Mouse (Mus musculus) CH12.LX (cell line): ENCODE data around the gene Fam214a. TPM values are rescaled to one million over a fixed set of nuclear protein-coding genes. Genes with fewer than 3 reads are reported as not detected.
A peak's percentile ranks its signal among the peaks of the same experiment; 100 is the strongest.

Experiments
- DNase-seq: peaks from one replicate; pipeline ENCODE4 v3.0.0-alpha.2; 2013; ENCODE audit errors: extremely low read depth
- H3K27ac ChIP-seq: 2 replicates; pipeline ENCODE4 v1.5.1; 2012; ENCODE audit warnings: low read depth, mild to moderate bottlenecking, control low read depth, moderate library complexity; ENCODE audit not compliant: insufficient read depth
- H3K27me3 ChIP-seq: replicated peaks from 2 replicates; pipeline ENCODE3; 2012; ENCODE audit warnings: inconsistent platforms
- H3K36me3 ChIP-seq, 2 experiments: replicated peaks in 1 of 2; 2 replicates each; pipeline versions ENCODE3 to v1.6.1; 2012; ENCODE audit warnings: inconsistent platforms in 1 of 2, low read length in 1 of 2, mild to moderate bottlenecking in 1 of 2, mixed read lengths in 1 of 2, moderate library complexity in 1 of 2; ENCODE audit not compliant: control insufficient read depth in 1 of 2, insufficient read depth in 1 of 2
- H3K4me1 ChIP-seq, 2 experiments: 2 replicates each; pipeline ENCODE4 v1.6.1; 2012; ENCODE audit warnings: inconsistent platforms in 1 of 2, moderate library complexity in 1 of 2; ENCODE audit not compliant: insufficient read depth in 2 of 2, control insufficient read depth in 1 of 2
- H3K4me2 ChIP-seq: 2 replicates; pipeline ENCODE4 v1.6.1; 2012; ENCODE audit warnings: low read depth, mild to moderate bottlenecking, control low read depth; ENCODE audit not compliant: poor library complexity, insufficient read depth, severe bottlenecking
- H3K4me3 ChIP-seq, 3 experiments: fragments of 150-350 bp in 1 of 3; sonication (generic) in 1 of 3; replicated peaks in 1 of 3; 2 replicates each; pipeline versions ENCODE3 to v1.5.1; 2011 to 2012; ENCODE audit warnings: low read depth in 2 of 3, low read length in 2 of 3, mild to moderate bottlenecking in 2 of 3, moderate library complexity in 2 of 3, control low read depth in 1 of 3, improper control_type of control experiment in 1 of 3, inconsistent platforms in 1 of 3, mixed read lengths in 1 of 3; ENCODE audit not compliant: poor library complexity in 1 of 3
- H3K79me2 ChIP-seq: replicated peaks from 2 replicates; pipeline ENCODE4 v1.6.1; 2012; ENCODE audit warnings: mild to moderate bottlenecking, moderate library complexity; ENCODE audit not compliant: control insufficient read depth, poor library complexity, insufficient read depth, severe bottlenecking; ENCODE audit errors: extremely low read depth
- H3K9ac ChIP-seq: 2 replicates; pipeline ENCODE4 v1.6.1; 2012; ENCODE audit warnings: low read depth, mild to moderate bottlenecking, control low read depth, moderate library complexity; ENCODE audit not compliant: insufficient read depth
- H3K9me3 ChIP-seq: replicated peaks from 2 replicates; pipeline ENCODE3; 2012; ENCODE audit warnings: low read length, inconsistent platforms, mixed read lengths
- CHD1 ChIP-seq: IDR thresholded peaks from 2 replicates; pipeline ENCODE4 v1.6.1; 2012; ENCODE audit warnings: low read depth, low read length, improper control_type of control experiment, inconsistent platforms
- CHD2 ChIP-seq: IDR thresholded peaks from 2 replicates; pipeline ENCODE4 v1.6.1; 2011; ENCODE audit warnings: low read length, improper control_type of control experiment
- CTCF ChIP-seq, 2 experiments: IDR thresholded peaks in 1 of 2; conservative IDR thresholded peaks in 1 of 2; 2 replicates each; pipeline ENCODE4 v1.5.1; 2011 to 2012; ENCODE audit warnings: low read depth in 2 of 2, low read length in 2 of 2, improper control_type of control experiment in 1 of 2, inconsistent platforms in 1 of 2, mild to moderate bottlenecking in 1 of 2, moderate library complexity in 1 of 2
- E2F4 ChIP-seq: IDR thresholded peaks from 2 replicates; pipeline ENCODE4 v1.6.1; 2011; ENCODE audit warnings: low read depth, low read length, improper control_type of control experiment; ENCODE audit not compliant: insufficient replicate concordance
- ELF1 ChIP-seq: IDR thresholded peaks from 2 replicates; pipeline ENCODE4 v1.6.1; 2014; ENCODE audit warnings: low read depth, mild to moderate bottlenecking, inconsistent platforms, low read length, improper control_type of control experiment
- EP300 ChIP-seq: IDR thresholded peaks from 2 replicates; pipeline ENCODE4 v1.6.1; 2011; ENCODE audit warnings: low read length, improper control_type of control experiment
- ETS1 ChIP-seq: conservative IDR thresholded peaks from 2 replicates; pipeline ENCODE4 v1.6.1; 2012; ENCODE audit warnings: low read depth, mild to moderate bottlenecking, inconsistent platforms, low read length, improper control_type of control experiment, moderate library complexity
- HCFC1 ChIP-seq: IDR thresholded peaks from 2 replicates; pipeline ENCODE4 v1.6.1; 2012; ENCODE audit warnings: low read depth, mild to moderate bottlenecking, inconsistent platforms, low read length, improper control_type of control experiment
- IRF4 ChIP-seq: IDR thresholded peaks from 2 replicates; pipeline ENCODE4 v1.6.1; 2014; ENCODE audit warnings: low read depth, mild to moderate bottlenecking, inconsistent platforms, low read length, improper control_type of control experiment
- JUN ChIP-seq: IDR thresholded peaks from 2 replicates; pipeline ENCODE4 v1.6.1; 2011; ENCODE audit warnings: low read depth, mild to moderate bottlenecking, low read length, improper control_type of control experiment, moderate library complexity; ENCODE audit not compliant: insufficient read depth
- JUND ChIP-seq: conservative IDR thresholded peaks from 2 replicates; pipeline ENCODE4 v1.6.1; 2011; ENCODE audit warnings: low read depth, low read length, improper control_type of control experiment
- KAT2A ChIP-seq: IDR thresholded peaks from 2 replicates; pipeline ENCODE4 v1.6.1; 2012; ENCODE audit warnings: low read length, improper control_type of control experiment, inconsistent platforms; ENCODE audit not compliant: insufficient replicate concordance
- MAFK ChIP-seq: IDR thresholded peaks from 2 replicates; pipeline ENCODE4 v1.6.1; 2011; ENCODE audit warnings: low read length, improper control_type of control experiment; ENCODE audit not compliant: insufficient replicate concordance
- MAZ ChIP-seq: IDR thresholded peaks from 2 replicates; pipeline ENCODE4 v1.6.1; 2012; ENCODE audit warnings: low read depth, mild to moderate bottlenecking, inconsistent platforms, low read length, improper control_type of control experiment, moderate library complexity
- MEF2A ChIP-seq: IDR thresholded peaks from 2 replicates; pipeline ENCODE4 v1.6.1; 2014; ENCODE audit warnings: low read depth, mild to moderate bottlenecking, inconsistent platforms, low read length, improper control_type of control experiment, borderline replicate concordance
- MXI1 ChIP-seq: IDR thresholded peaks from 2 replicates; pipeline ENCODE4 v1.6.1; 2011; ENCODE audit warnings: mild to moderate bottlenecking, low read depth, low read length, improper control_type of control experiment
- NRF1 ChIP-seq: IDR thresholded peaks from 2 replicates; pipeline ENCODE4 v1.6.1; 2014; ENCODE audit warnings: low read depth, mild to moderate bottlenecking, inconsistent platforms, low read length, improper control_type of control experiment, moderate library complexity
- PAX5 ChIP-seq: IDR thresholded peaks from 2 replicates; pipeline ENCODE4 v1.6.1; 2012; ENCODE audit warnings: low read length, inconsistent platforms, mixed read lengths
- POLR2A ChIP-seq: IDR thresholded peaks from 2 replicates; pipeline ENCODE4 v1.6.1; 2011; ENCODE audit warnings: low read depth, mild to moderate bottlenecking, improper control_type of control experiment, low read length
- POLR2AphosphoS2 ChIP-seq: IDR thresholded peaks from 2 replicates; pipeline ENCODE4 v1.6.1; 2011; ENCODE audit warnings: low read depth, low read length, improper control_type of control experiment
- RAD21 ChIP-seq: IDR thresholded peaks from 2 replicates; pipeline ENCODE4 v1.6.1; 2011; ENCODE audit warnings: low read depth, mild to moderate bottlenecking, low read length, improper control_type of control experiment, moderate library complexity
- RCOR1 ChIP-seq: conservative IDR thresholded peaks from 2 replicates; pipeline ENCODE4 v1.6.1; 2012; ENCODE audit warnings: low read depth, mild to moderate bottlenecking, inconsistent platforms, low read length, improper control_type of control experiment
- SIN3A ChIP-seq: IDR thresholded peaks from 2 replicates; pipeline ENCODE4 v1.6.1; 2012; ENCODE audit warnings: low read length, improper control_type of control experiment, inconsistent platforms
- SMC3 ChIP-seq: IDR thresholded peaks from 2 replicates; pipeline ENCODE4 v1.6.1; 2011; ENCODE audit warnings: low read depth, low read length, improper control_type of control experiment
- TBP ChIP-seq: conservative IDR thresholded peaks from 2 replicates; pipeline ENCODE4 v1.6.1; 2011; ENCODE audit warnings: low read depth, low read length, improper control_type of control experiment
- TCF12 ChIP-seq: IDR thresholded peaks from 2 replicates; pipeline ENCODE4 v1.6.1; 2014; ENCODE audit warnings: low read depth, mild to moderate bottlenecking, inconsistent platforms, low read length, improper control_type of control experiment
- UBTF ChIP-seq: IDR thresholded peaks from 2 replicates; pipeline ENCODE4 v1.6.1; 2012; ENCODE audit warnings: low read depth, mild to moderate bottlenecking, inconsistent platforms, low read length, improper control_type of control experiment, moderate library complexity
- USF1 ChIP-seq: IDR thresholded peaks from 2 replicates; pipeline ENCODE4 v1.6.1; 2014; ENCODE audit warnings: low read depth, mild to moderate bottlenecking, inconsistent platforms, low read length, improper control_type of control experiment
- USF2 ChIP-seq: conservative IDR thresholded peaks from 2 replicates; pipeline ENCODE4 v1.6.1; 2011; ENCODE audit warnings: low read depth, low read length, improper control_type of control experiment
- ZC3H11A ChIP-seq: IDR thresholded peaks from 2 replicates; pipeline ENCODE4 v1.6.1; 2012; ENCODE audit warnings: low read depth, mild to moderate bottlenecking, inconsistent platforms, low read length, improper control_type of control experiment
- ZKSCAN1 ChIP-seq: IDR thresholded peaks from 2 replicates; pipeline ENCODE4 v1.6.1; 2012; ENCODE audit warnings: low read depth, inconsistent platforms, low read length, improper control_type of control experiment, borderline replicate concordance
- ZMIZ1 ChIP-seq: IDR thresholded peaks from 2 replicates; pipeline ENCODE4 v1.6.1; 2012; ENCODE audit warnings: low read depth, mild to moderate bottlenecking, inconsistent platforms, low read length, improper control_type of control experiment
- ZNF384 ChIP-seq: IDR thresholded peaks from 2 replicates; pipeline ENCODE4 v1.6.1; 2012; ENCODE audit warnings: low read depth, low read length, improper control_type of control experiment, inconsistent platforms
- dilution Hi-C: fragments of 300-500 bp; cut with MboI; formaldehyde crosslinking; loops from 2 replicates; pipeline ENCODE4 v1.14.3; 2020; ENCODE audit warnings: low sequenced_read_pairs; ENCODE audit not compliant: extremely low pct_unique_long_range_greater_than_20kb, extremely low pct_ligation_motif_present
- in situ Hi-C: fragments of 300-500 bp; cut with MboI; formaldehyde crosslinking; loops from 3 replicates; pipeline ENCODE4 v1.14.3; 2019; ENCODE audit warnings: low sequenced_read_pairs, low pct_ligation_motif_present, low pct_unique_long_range_greater_than_20kb, mixed read lengths
- polyA plus RNA-seq: library from polyadenylated mRNA; unstranded; fragments of >175 nt; gene quantifications from 2 replicates; pipeline ENCODE4 v1.2.1, GENCODE M21; 2012; ENCODE audit warnings: low read depth; ENCODE audit not compliant: insufficient read length
- total RNA-seq, 2 experiments: library from RNA; depleted of rRNA; stranded (reverse); fragments of 300-350 nt in 1 of 2; fragments of >200 nt in 1 of 2; gene quantifications; 2 replicates each; pipeline ENCODE4 v1.2.3; 2012 to 2014

The Fam214a gene
- total and polyA plus RNA-seq, 3 experiments: 6.2 to 8.6 (median 7.0) TPM

DNA sequence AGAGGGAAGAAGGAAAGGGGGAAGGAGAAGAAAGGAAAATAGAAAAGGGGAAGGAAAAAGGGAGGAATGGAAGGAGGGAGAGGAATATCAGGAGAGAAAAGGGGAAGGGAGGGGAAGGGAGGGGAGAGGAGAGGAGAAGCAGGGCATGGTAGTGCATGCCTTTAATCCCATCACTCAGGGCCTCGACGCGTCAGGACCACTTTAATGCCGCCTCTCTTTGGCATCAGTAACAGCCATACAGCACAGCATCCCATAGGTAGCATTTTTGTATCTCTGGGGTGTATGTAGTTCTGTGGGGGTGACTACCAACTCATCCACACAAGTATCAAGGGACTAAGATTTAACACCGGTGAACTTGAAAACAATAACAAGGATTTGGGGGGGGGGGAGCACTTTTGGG, 22.0 kb upstream of the Fam214a start:
- in situ Hi-C loops (no loop called here), dilution Hi-C loops (no loop called here)
- TF ChIP-seq JUN (no peak), POLR2A (no peak), TCF12 (no peak), JUND (no peak), MEF2A (no peak), ZKSCAN1 (no peak), RCOR1 (no peak)
- Histone ChIP-seq H3K9me3 (no peaks in the 10 kb centered on the region), H3K4me2 (no peak overlapping the region), H3K9ac (no peak overlapping the region), H3K4me3 (no peak overlapping the region), H3K4me1 (peaks cover 14 to 30% of the 10 kb centered on the region in 2 experiments), H3K27ac (no peak overlapping the region), H3K36me3 (no peaks in the 10 kb centered on the region), H3K27me3 (no peaks in the 10 kb centered on the region), H3K79me2 (no peaks in the 10 kb centered on the region)
- no peak for DNase-seq

DNA sequence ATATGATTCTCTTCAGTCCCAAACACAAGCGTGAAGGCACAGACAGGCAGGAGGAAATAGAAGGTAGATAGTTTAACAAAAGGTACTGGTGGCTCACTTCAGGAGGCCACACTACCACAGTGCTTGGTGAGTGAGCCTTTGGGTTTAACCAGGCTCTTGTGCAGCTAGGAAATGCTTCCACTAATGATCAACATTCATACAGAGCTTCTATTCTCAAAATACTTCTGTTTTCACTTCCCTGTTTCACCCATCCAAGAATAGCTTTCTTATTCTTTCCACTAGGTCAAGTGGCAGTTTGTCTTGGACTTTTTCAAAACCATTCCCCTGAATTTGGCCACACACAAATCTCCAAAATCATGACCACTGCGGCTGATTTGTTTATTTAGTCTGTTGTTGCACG, 17.4 kb upstream of the Fam214a start:
- Histone ChIP-seq H3K4me1 (peaks cover 26 to 54% of the 10 kb centered on the region in 2 experiments), H3K79me2 (no peaks in the 10 kb centered on the region), H3K9me3 (no peaks in the 10 kb centered on the region), H3K9ac (peak overlapping the region; percentile 34), H3K4me2 (peak overlapping the region; percentile 81), H3K4me3 (no peak overlapping the region), H3K27me3 (no peaks in the 10 kb centered on the region), H3K27ac (peak overlapping the region; percentile 87), H3K36me3 (no peaks in the 10 kb centered on the region)
- dilution Hi-C loops (no loop called here), in situ Hi-C loops (no loop called here)
- peak; percentile 60 for DNase-seq
- TF ChIP-seq CTCF (conservative IDR thresholded peaks at IDR 0.05 in 1 of 2, IDR thresholded peaks at IDR 0.05 in 1 of 2; ENCODE audit: low read depth in 2 of 2, low read length in 2 of 2) (no peak), TCF12 (0 out of 2 replicates have a peak, but pooled peaks have one; percentile 60), ZKSCAN1 (no peak), JUN (peak; percentile 47; the same call in 1 of the 2 replicates), EP300 (peak; percentile 97), MEF2A (peak; percentile 99), POLR2A (peak; percentile 40), IRF4 (peak; percentile 97), ZC3H11A (no peak), ZNF384 (peak; percentile 39; the same call in 1 of the 2 replicates), MXI1 (no peak), MAZ (no peak), POLR2AphosphoS2 (no peak), SIN3A (0 out of 2 replicates have a peak, but pooled peaks have one; percentile 31), ETS1 (peak; percentile 75), UBTF (no peak), HCFC1 (no peak), RAD21 (no peak; the same call in 1 of the 2 replicates), SMC3 (no peak), CHD1 (no peak), USF2 (no peak), ELF1 (no peak), MAFK (peak; percentile 53; the same call in 1 of the 2 replicates), KAT2A (no peak), E2F4 (no peak), USF1 (no peak), ZMIZ1 (no peak), NRF1 (no peak), CHD2 (peak; percentile 67), PAX5 (no peak), TBP (no peak)
